In the genomic region with DNA sequence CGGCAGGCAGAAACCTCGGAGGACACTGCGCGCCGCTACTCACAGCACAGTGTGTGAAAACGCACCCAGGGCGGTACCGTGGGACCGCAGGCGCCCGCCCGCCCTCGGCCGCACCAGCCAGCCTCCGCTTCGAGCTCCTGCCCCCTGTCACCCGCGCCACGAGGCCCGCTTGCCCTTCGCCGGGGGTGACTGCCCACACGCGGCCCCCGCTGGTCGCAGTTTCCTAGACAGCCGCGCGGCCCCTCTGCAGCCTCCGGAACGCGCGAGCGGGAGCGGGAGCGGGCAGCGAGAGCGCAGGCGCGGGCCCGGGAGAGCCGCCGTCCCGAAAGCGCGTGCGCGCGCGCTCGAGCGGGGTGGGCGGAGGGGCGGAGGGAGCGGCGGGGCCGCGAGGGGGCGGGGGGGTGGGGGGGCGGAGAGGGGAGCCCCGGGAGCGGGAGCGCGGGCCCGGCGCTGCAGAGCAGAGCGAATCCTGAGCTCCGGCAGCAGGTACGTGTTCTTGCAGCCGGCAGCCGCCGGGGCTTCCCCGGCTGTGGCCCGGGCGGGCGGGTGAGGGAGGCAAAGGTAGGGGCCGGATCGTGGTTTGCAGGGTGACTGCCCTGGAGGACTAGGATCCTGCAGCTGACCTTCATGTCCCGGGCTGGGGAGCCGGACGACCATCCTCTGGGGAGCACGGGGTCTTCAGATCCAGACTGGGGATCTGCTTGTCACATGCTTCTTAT, we compare ENCODE assay signal across 8 mouse cellular contexts. TPM values are rescaled to one million over a fixed set of nuclear protein-coding genes. Genes with fewer than 3 reads are reported as not detected.
DNase-seq lines count a peak whose midpoint lies in the region; ATAC-seq lines count a peak whose summit lies in the region.

A gene (minus strand): TSS at position 330 of the 719 bp plus-strand sequence.
A gene (plus strand): TSS at position 399 of the 719 bp plus-strand sequence.

- intact Hi-C loops in left cerebral cortex, postnatal 14 days (cut with DNase I), result loop anchor here (2.0 kb wide), 1 partner anchor 56 kb away; no protein-coding TSS in a partner anchor

- peak; percentile 64 for ATAC-seq in megakaryocyte-erythroid progenitor cell, adult 5-6 weeks (replicated peaks; ENCODE audit: low FRiP score, low TSS enrichment, poor library complexity, severe bottlenecking)

- peak; percentile 77 for DNase-seq in R1 (ENCODE audit: low read depth, low spot score)
- peak; percentile 94 to 95 for DNase-seq in cerebellum, postnatal 25 days
- peak; percentile 15 to 55 for DNase-seq in gastrocnemius, adult 8-10 months (ENCODE audit: low spot score in 2 of 2)
- DNase-seq in induced T-regulatory cell, adult 2 months (ENCODE audit: low read depth), result peak; percentile 74
- peak; percentile 64 to 82 for DNase-seq in left cerebral cortex, postnatal 14 days (ENCODE audit: low spot score in 2 of 2)
- peak; percentile 59 to 61 for DNase-seq in right cerebral cortex, postnatal 36 days (ENCODE audit: low spot score in 2 of 2)
- peak; percentile 64 to 69 for DNase-seq in urinary bladder, postnatal 4 days (ENCODE audit: low spot score in 2 of 2)

RNA-seq across cellular contexts. Expression of the first gene that starts in this region (rescaled TPM):
- total RNA-seq in gastrocnemius, adult 8-10 months (2022), result 1 to 10 TPM; 1.4 to 5.4 (median 2.3) TPM
- total RNA-seq in left cerebral cortex, postnatal 14 days (2021), result 1 to 10 TPM in 1 of 2 experiments, under 1 TPM in 1; 0.55 to 1.1 TPM
- not detected in 2 replicates for total RNA-seq in megakaryocyte-erythroid progenitor cell, adult 5-6 weeks (2014; fragmentation: Nextera tagmentation)
- total RNA-seq in megakaryocyte-erythroid progenitor cell, adult 5-6 weeks (2017), result not detected in 2 replicates

RNA-seq across cellular contexts. Expression of the second gene that starts in this region (rescaled TPM):
- total RNA-seq in gastrocnemius, adult 8-10 months (2022), result 10 to 100 TPM in 1 of 4 experiments, 1 to 10 TPM in 3; 2.8 to 15.8 (median 5.1) TPM
- 10 to 100 TPM in 1 of 2 experiments, 1 to 10 TPM in 1; 9.5 to 10.5 TPM for total RNA-seq in left cerebral cortex, postnatal 14 days (2021)
- not detected in 2 replicates for total RNA-seq in megakaryocyte-erythroid progenitor cell, adult 5-6 weeks (2014; fragmentation: Nextera tagmentation)
- not detected in 2 replicates for total RNA-seq in megakaryocyte-erythroid progenitor cell, adult 5-6 weeks (2017)

Comparison
In these comparisons a context has a peak if more than half of its experiments do, and no peak if none do; other contexts are left out.
1. Peak in every context shown above with its lines: DNase-seq and ATAC-seq.
2. Peak in ATAC-seq in megakaryocyte-erythroid progenitor cell, adult 5-6 weeks; RNA of the genes that start here not detected or under 1 TPM.
3. DNase-seq: peak in every context shown above with its lines; median percentile 94 in cerebellum, postnatal 25 days; 77 in R1; 74 in induced T-regulatory cell, adult 2 months; 73 in left cerebral cortex, postnatal 14 days; 66 in urinary bladder, postnatal 4 days; 60 in right cerebral cortex, postnatal 36 days; 35 in gastrocnemius, adult 8-10 months.